Mouse (Mus musculus): ENCODE data around the gene Tanc2. TPM values are rescaled to one million over a fixed set of nuclear protein-coding genes. Genes with fewer than 3 reads are reported as not detected.

The Tanc2 gene
- polyA plus RNA-seq, 1 experiment from 2014 or later = 26.0 TPM

GRCm38 (mm10) chr11:105885558-105885957 is 295.8 kb downstream of the Tanc2 start:
- Histone ChIP-seq H3K36me3 (peaks cover 14% of the 10 kb centered on the region), H3K27me3 (no peaks in the 10 kb centered on the region), H3K9me3 (replicated peaks) (no peaks in the 10 kb centered on the region), H3K4me1 (no peaks in the 10 kb centered on the region), H3K27ac (no peak overlapping the region), H3K4me2 (replicated peaks) (no peak overlapping the region), H3K9ac (no peak overlapping the region), H3K4me3 (no peak overlapping the region)
- ATAC-seq (ENCODE audit: low FRiP score) = no peak
- WGBS = 94% methylated on average over 1 of the region's 1 CpGs

GRCm38 (mm10) chr11:105887281-105887680 is 297.5 kb downstream of the Tanc2 start:
- WGBS = 73% methylated on average over 1 of the region's 1 CpGs
- no peak overlapping the region for H3K9ac ChIP-seq
- ATAC-seq (ENCODE audit: low FRiP score) = no peak
- peaks cover 8% of the 10 kb centered on the region for H3K36me3 ChIP-seq
- H3K9me3 ChIP-seq (replicated peaks) = no peaks in the 10 kb centered on the region
- no peaks in the 10 kb centered on the region for H3K4me1 ChIP-seq
- no peaks in the 10 kb centered on the region for H3K27me3 ChIP-seq
- no peak overlapping the region for H3K27ac ChIP-seq
- no peak overlapping the region for H3K4me3 ChIP-seq
- no peak overlapping the region for H3K4me2 ChIP-seq (replicated peaks)

- Histone ChIP-seq H3K9me3 (replicated peaks) (no peaks in the 10 kb centered on the region), H3K9ac (no peak overlapping the region), H3K4me3 (no peak overlapping the region), H3K36me3 (peaks cover 34% of the 10 kb centered on the region), H3K27ac (no peak overlapping the region), H3K4me2 (replicated peaks) (no peak overlapping the region), H3K4me1 (no peaks in the 10 kb centered on the region), H3K27me3 (no peaks in the 10 kb centered on the region)
- 59% methylated on average over 1 of the region's 1 CpGs for WGBS
- no peak for ATAC-seq (ENCODE audit: low FRiP score)
These were observed 309.4 kb downstream of the Tanc2 start for GRCm38 (mm10) chr11:105899151-105899550.

GRCm38 (mm10) chr11:105901501-105901900 is 311.7 kb downstream of the Tanc2 start:
- Histone ChIP-seq H3K36me3 (peaks cover 32% of the 10 kb centered on the region), H3K27ac (no peak overlapping the region), H3K4me3 (no peak overlapping the region), H3K9me3 (replicated peaks) (no peaks in the 10 kb centered on the region), H3K4me2 (replicated peaks) (no peak overlapping the region), H3K27me3 (no peaks in the 10 kb centered on the region), H3K4me1 (no peaks in the 10 kb centered on the region), H3K9ac (no peak overlapping the region)
- WGBS = 84% methylated on average over 2 of the region's 2 CpGs
- no peak for ATAC-seq (ENCODE audit: low FRiP score)

GRCm38 (mm10) chr11:105902956-105903355 is 313.2 kb downstream of the Tanc2 start:
- Histone ChIP-seq H3K9me3 (replicated peaks) (no peaks in the 10 kb centered on the region), H3K27ac (no peak overlapping the region), H3K4me3 (no peak overlapping the region), H3K27me3 (no peaks in the 10 kb centered on the region), H3K4me1 (no peaks in the 10 kb centered on the region), H3K36me3 (peaks cover 28% of the 10 kb centered on the region), H3K9ac (no peak overlapping the region), H3K4me2 (replicated peaks) (no peak overlapping the region)
- WGBS = 79% methylated on average over 1 of the region's 1 CpGs
- no peak for ATAC-seq (ENCODE audit: low FRiP score)

GRCm38 (mm10) chr11:105905529-105906213 is 315.9 kb downstream of the Tanc2 start:
- no peak for ATAC-seq (ENCODE audit: low FRiP score)
- H3K27me3 ChIP-seq = no peaks in the 10 kb centered on the region
- no peaks in the 10 kb centered on the region for H3K4me1 ChIP-seq
- H3K36me3 ChIP-seq = peaks cover 33% of the 10 kb centered on the region
- 77% methylated on average over 4 of the region's 4 CpGs for WGBS
- H3K4me2 ChIP-seq (replicated peaks) = no peak overlapping the region
- H3K9me3 ChIP-seq (replicated peaks) = no peaks in the 10 kb centered on the region
- no peak overlapping the region for H3K27ac ChIP-seq
- no peak overlapping the region for H3K4me3 ChIP-seq
- no peak overlapping the region for H3K9ac ChIP-seq

- Histone ChIP-seq H3K9me3 (replicated peaks) (no peaks in the 10 kb centered on the region), H3K4me1 (no peaks in the 10 kb centered on the region), H3K4me3 (no peak overlapping the region), H3K27me3 (no peaks in the 10 kb centered on the region), H3K4me2 (replicated peaks) (no peak overlapping the region), H3K36me3 (peaks cover 27% of the 10 kb centered on the region), H3K9ac (no peak overlapping the region), H3K27ac (no peak overlapping the region)
- WGBS = 91% methylated on average over 1 of the region's 1 CpGs
- no peak for ATAC-seq (ENCODE audit: low FRiP score)
These were observed 317.6 kb downstream of the Tanc2 start for GRCm38 (mm10) chr11:105907381-105907780.

GRCm38 (mm10) chr11:105908926-105909325 is 319.1 kb downstream of the Tanc2 start:
- no peak overlapping the region for H3K27ac ChIP-seq
- H3K4me3 ChIP-seq = no peak overlapping the region
- ATAC-seq (ENCODE audit: low FRiP score) = no peak
- H3K4me1 ChIP-seq = no peaks in the 10 kb centered on the region
- peaks cover 28% of the 10 kb centered on the region; the same call in 1 of the 2 replicates for H3K36me3 ChIP-seq
- 89% methylated on average over 8 of the region's 8 CpGs for WGBS
- no peaks in the 10 kb centered on the region for H3K27me3 ChIP-seq
- no peak overlapping the region for H3K4me2 ChIP-seq (replicated peaks)
- no peak overlapping the region for H3K9ac ChIP-seq
- no peaks in the 10 kb centered on the region for H3K9me3 ChIP-seq (replicated peaks)

GRCm38 (mm10) chr11:105909617-105910016 is 319.8 kb downstream of the Tanc2 start:
- no peak for ATAC-seq (ENCODE audit: low FRiP score)
- peaks cover 28% of the 10 kb centered on the region; the same call in 1 of the 2 replicates for H3K36me3 ChIP-seq

GRCm38 (mm10) chr11:105911149-105911548 is 321.4 kb downstream of the Tanc2 start:
- Histone ChIP-seq H3K36me3 (peaks cover 31% of the 10 kb centered on the region; the same call in 1 of the 2 replicates), H3K27me3 (no peaks in the 10 kb centered on the region), H3K27ac (no peak overlapping the region), H3K9me3 (replicated peaks) (no peaks in the 10 kb centered on the region), H3K4me2 (replicated peaks) (no peak overlapping the region), H3K4me1 (no peaks in the 10 kb centered on the region), H3K4me3 (no peak overlapping the region), H3K9ac (no peak overlapping the region)
- ATAC-seq (ENCODE audit: low FRiP score) = no peak

More at GRCm38 (mm10) chr11:105909617-105910016, 319.8 kb downstream of the Tanc2 start:
- Histone ChIP-seq H3K4me2 (replicated peaks) (no peak overlapping the region), H3K27me3 (no peaks in the 10 kb centered on the region), H3K9ac (no peak overlapping the region), H3K27ac (no peak overlapping the region), H3K4me1 (no peaks in the 10 kb centered on the region), H3K9me3 (replicated peaks) (no peaks in the 10 kb centered on the region), H3K4me3 (no peak overlapping the region)
- WGBS = 72% methylated on average over 2 of the region's 2 CpGs

- peaks cover 34% of the 10 kb centered on the region; the same call in 1 of the 2 replicates for H3K36me3 ChIP-seq
- H3K4me1 ChIP-seq = no peaks in the 10 kb centered on the region
- H3K4me2 ChIP-seq (replicated peaks) = no peak overlapping the region
- no peak overlapping the region for H3K27ac ChIP-seq
- no peaks in the 10 kb centered on the region for H3K9me3 ChIP-seq (replicated peaks)
- 35% methylated on average over 4 of the region's 4 CpGs for WGBS
- no peak overlapping the region for H3K9ac ChIP-seq
- H3K4me3 ChIP-seq = no peak overlapping the region
- no peaks in the 10 kb centered on the region for H3K27me3 ChIP-seq
- 0 out of 2 replicates have a peak, but pooled peaks have one; percentile 29 for ATAC-seq (ENCODE audit: low FRiP score)
These were observed 322.0 kb downstream of the Tanc2 start for GRCm38 (mm10) chr11:105911592-105912375.

GRCm38 (mm10) chr11:105913580-105913979 is 323.8 kb downstream of the Tanc2 start:
- Histone ChIP-seq H3K36me3 (peaks cover 33% of the 10 kb centered on the region; the same call in 1 of the 2 replicates), H3K27me3 (no peaks in the 10 kb centered on the region), H3K9ac (no peak overlapping the region), H3K9me3 (replicated peaks) (no peaks in the 10 kb centered on the region), H3K4me1 (no peaks in the 10 kb centered on the region), H3K4me2 (replicated peaks) (no peak overlapping the region), H3K4me3 (no peak overlapping the region), H3K27ac (no peak overlapping the region)
- 51% methylated on average over 5 of the region's 5 CpGs for WGBS
- ATAC-seq (ENCODE audit: low FRiP score) = no peak
